Mouse (Mus musculus) regulatory T cell (primary cell): Measurements from ENCODE around the gene Drc7.

Experiments
- in situ Hi-C: fragments of 300-600 bp; cut with MboI, MseI; formaldehyde crosslinking; loops from one replicate; pipeline ENCODE4 v1.15.1; 2025; ENCODE audit warnings: high pct_unique_total_duplicates

The Drc7 gene

DNA sequence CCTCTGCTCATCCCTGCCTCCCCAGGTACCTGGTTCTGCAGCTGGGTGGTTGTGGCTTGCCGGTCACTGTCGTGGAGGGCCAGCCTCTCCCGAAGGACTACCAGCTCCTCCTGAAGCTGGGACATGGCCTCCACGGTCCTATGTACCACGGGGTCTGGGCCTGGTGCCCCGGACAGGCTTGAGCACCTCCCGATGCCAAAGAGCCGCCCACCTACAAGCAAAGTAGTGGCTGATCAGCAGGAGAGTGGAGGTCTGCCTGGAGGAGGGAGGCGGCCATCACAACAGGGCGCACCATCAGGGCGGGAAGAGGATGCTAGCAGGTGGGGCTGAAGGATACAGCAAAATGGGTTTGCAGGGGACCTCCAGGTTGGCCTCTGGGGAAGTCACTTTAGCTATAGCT is 71.6 kb downstream of the Drc7 start:
- in situ Hi-C loops = no loop called here

DNA sequence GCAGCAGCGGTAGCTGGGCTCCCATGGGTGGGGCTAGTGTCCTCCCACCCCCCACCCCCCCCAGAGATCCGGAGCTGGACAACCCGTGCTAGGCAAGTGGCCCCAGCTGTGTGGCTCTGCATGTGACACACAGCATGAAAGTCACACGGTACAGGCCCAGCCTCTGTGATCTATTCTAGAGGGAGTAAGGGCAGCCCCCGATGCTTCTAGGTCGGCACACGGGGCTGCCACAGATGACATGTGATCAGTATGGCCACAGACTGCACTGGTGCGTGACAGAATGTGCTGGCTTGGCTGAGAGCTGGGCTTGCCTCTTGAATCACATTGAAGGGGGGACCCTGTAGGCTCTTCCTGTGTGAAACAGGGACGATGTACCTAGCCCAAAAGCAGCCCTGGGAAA is 72.8 kb downstream of the Drc7 start:
- in situ Hi-C loops = no loop called here
